Mouse (Mus musculus): ENCODE measurements around the gene Nmrk1. TPM values are rescaled to one million over a fixed set of nuclear protein-coding genes. Genes with fewer than 3 reads are reported as not detected.

Gene Nmrk1
- polyA plus RNA-seq, 1 experiment from 2014 or later: 6.7 TPM

DNA sequence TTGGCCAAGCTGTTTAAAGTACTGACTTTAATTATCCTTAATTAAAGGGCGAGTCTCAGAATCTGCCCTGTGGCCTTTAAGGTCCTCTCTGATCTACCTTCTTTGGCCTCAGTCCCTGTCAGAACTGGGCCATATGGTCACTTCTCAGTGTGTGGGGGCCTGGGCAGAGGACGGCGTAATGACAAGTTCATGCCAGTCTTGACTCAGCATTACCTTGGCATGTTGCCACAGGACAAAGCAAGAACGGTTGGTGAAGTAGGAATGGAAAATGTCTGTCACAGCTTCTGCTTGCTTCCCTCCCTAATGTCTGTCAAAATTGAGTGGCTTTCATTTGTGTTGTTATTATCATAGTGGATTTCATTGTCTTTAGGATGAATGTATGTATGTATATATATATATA, 20.8 kb downstream of the Nmrk1 start:
- Histone ChIP-seq H3K4me2 (ENCODE audit: low read length) (no peak overlapping the region), H3K27me3 (ENCODE audit: control insufficient read depth, insufficient read depth, low read depth, low read length) (no peaks in the 10 kb centered on the region), H3K4me1 (ENCODE audit: control insufficient read depth, insufficient read depth, low read length) (no peaks in the 10 kb centered on the region), H3K36me3 (ENCODE audit: control insufficient read depth, insufficient read depth, low read length) (no peaks in the 10 kb centered on the region), H3K4me3 (ENCODE audit: low read depth, low read length) (no peak overlapping the region), H3K9ac (ENCODE audit: low read depth, low read length) (no peak overlapping the region), H3K27ac (ENCODE audit: low read length) (no peak overlapping the region), H3K9me3 (replicated peaks; ENCODE audit: control insufficient read depth, low read length, poor library complexity, severe bottlenecking) (no peaks in the 10 kb centered on the region)
- WGBS: 80% methylated on average over 4 of the region's 4 CpGs
- ATAC-seq: no peak

DNA sequence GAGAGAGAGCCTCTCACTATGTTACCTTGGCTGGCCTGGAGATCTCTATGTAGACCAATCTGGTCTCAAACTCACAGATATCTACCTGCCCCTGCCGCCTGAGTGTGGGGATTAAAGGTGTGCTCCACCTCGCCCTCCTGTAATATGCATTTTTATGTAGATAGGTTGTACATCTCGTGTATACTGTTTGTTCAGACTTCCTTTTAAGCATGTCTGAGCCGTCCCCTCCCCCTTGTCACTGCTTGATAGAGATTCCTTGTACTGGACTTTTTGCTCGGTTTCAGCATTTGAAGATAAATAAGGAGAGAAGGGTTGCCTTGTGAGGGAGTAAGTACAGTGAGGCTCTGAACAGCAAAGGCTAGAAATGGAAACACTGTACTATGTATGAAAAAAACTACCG, 21.3 kb downstream of the Nmrk1 start:
- H3K9ac ChIP-seq (ENCODE audit: low read depth, low read length): no peak overlapping the region
- H3K27ac ChIP-seq (ENCODE audit: low read length): no peak overlapping the region
- 88% methylated on average over 6 of the region's 6 CpGs for WGBS
- no peak overlapping the region for H3K4me2 ChIP-seq (ENCODE audit: low read length)
- no peak overlapping the region for H3K4me3 ChIP-seq (ENCODE audit: low read depth, low read length)
- H3K9me3 ChIP-seq (replicated peaks; ENCODE audit: control insufficient read depth, low read length, poor library complexity, severe bottlenecking): no peaks in the 10 kb centered on the region
- no peak for ATAC-seq
- no peaks in the 10 kb centered on the region for H3K27me3 ChIP-seq (ENCODE audit: control insufficient read depth, insufficient read depth, low read depth, low read length)
- no peaks in the 10 kb centered on the region for H3K36me3 ChIP-seq (ENCODE audit: control insufficient read depth, insufficient read depth, low read length)
- no peaks in the 10 kb centered on the region for H3K4me1 ChIP-seq (ENCODE audit: control insufficient read depth, insufficient read depth, low read length)

DNA sequence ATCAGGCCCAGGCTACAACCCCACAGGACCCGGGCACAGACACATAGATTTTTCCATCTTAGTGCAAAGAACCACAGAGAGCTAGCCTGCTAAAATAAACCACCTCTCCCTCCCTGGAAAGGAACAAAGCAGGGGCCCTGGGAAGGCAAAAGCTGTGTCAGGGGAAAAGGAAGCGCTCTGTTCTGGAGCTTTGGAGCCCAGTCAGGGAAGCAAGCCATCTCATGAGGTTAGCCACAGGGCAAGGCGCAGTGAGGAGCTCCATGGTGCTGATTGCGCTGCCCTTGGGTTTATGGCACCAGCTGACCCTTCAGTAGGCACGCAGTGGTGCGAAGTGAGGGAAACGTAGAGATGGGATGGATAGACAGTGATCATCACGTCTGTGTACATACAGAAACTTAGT, 22.6 kb downstream of the Nmrk1 start:
- Histone ChIP-seq H3K36me3 (ENCODE audit: control insufficient read depth, insufficient read depth, low read length) (no peaks in the 10 kb centered on the region), H3K27me3 (ENCODE audit: control insufficient read depth, insufficient read depth, low read depth, low read length) (no peaks in the 10 kb centered on the region)

DNA sequence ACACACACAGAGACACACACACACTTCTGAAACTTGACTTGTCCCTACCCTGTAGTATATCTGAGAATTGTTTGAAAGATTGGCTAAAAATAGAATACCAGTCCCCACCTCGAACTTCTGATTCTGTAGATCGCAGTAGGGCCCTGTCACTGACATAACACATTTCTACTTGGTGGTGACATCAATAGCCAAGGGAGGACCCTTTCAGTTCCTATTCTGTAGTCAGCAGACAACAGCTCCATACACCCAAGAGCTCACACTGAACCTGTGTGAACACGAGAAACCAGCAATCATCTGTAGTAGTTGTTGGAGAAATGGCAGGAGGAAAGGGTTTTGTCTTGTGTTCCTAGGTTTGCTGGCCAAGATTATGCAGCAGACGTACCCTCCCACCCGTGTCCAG, 23.2 kb downstream of the Nmrk1 start:
- no peak for ATAC-seq
- Histone ChIP-seq H3K4me1 (ENCODE audit: control insufficient read depth, insufficient read depth, low read length) (no peaks in the 10 kb centered on the region), H3K36me3 (ENCODE audit: control insufficient read depth, insufficient read depth, low read length) (no peaks in the 10 kb centered on the region), H3K27ac (ENCODE audit: low read length) (no peak overlapping the region), H3K9ac (ENCODE audit: low read depth, low read length) (no peak overlapping the region), H3K4me2 (ENCODE audit: low read length) (no peak overlapping the region), H3K4me3 (ENCODE audit: low read depth, low read length) (no peak overlapping the region), H3K9me3 (replicated peaks; ENCODE audit: control insufficient read depth, low read length, poor library complexity, severe bottlenecking) (no peaks in the 10 kb centered on the region), H3K27me3 (ENCODE audit: control insufficient read depth, insufficient read depth, low read depth, low read length) (no peaks in the 10 kb centered on the region)
- 84% methylated on average over 5 of the region's 5 CpGs for WGBS

More for the DNA sequence above, 22.6 kb downstream of the Nmrk1 start:
- 92% methylated on average over 8 of the region's 8 CpGs for WGBS
- Histone ChIP-seq H3K4me1 (ENCODE audit: control insufficient read depth, insufficient read depth, low read length) (no peaks in the 10 kb centered on the region), H3K9ac (ENCODE audit: low read depth, low read length) (no peak overlapping the region), H3K27ac (ENCODE audit: low read length) (no peak overlapping the region), H3K4me3 (ENCODE audit: low read depth, low read length) (no peak overlapping the region), H3K4me2 (ENCODE audit: low read length) (no peak overlapping the region), H3K9me3 (replicated peaks; ENCODE audit: control insufficient read depth, low read length, poor library complexity, severe bottlenecking) (no peaks in the 10 kb centered on the region)
- no peak for ATAC-seq

DNA sequence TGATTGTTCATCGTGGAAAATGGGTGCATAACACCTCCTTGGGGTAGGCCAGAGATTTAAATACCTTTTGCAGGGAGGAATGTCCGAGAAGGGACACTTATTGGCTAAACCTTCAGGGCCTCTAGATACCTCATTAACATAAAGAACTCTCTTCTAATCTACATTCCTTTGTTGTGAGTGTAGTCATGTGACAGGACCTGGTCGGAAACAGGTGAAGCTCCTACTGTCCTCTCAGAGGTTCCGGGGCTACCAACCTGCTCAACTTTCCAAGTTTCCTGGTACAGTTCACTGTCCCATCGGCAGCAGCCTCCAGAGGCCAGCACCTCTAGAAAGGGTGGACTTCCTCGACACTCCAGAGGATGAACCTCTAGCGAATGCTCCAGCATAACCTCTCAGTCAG, 24.2 kb downstream of the Nmrk1 start:
- Histone ChIP-seq H3K4me1 (ENCODE audit: control insufficient read depth, insufficient read depth, low read length) (no peaks in the 10 kb centered on the region), H3K9ac (ENCODE audit: low read depth, low read length) (no peak overlapping the region), H3K36me3 (ENCODE audit: control insufficient read depth, insufficient read depth, low read length) (no peaks in the 10 kb centered on the region), H3K27ac (ENCODE audit: low read length) (no peak overlapping the region), H3K27me3 (ENCODE audit: control insufficient read depth, insufficient read depth, low read depth, low read length) (no peaks in the 10 kb centered on the region), H3K4me3 (ENCODE audit: low read depth, low read length) (no peak overlapping the region), H3K9me3 (replicated peaks; ENCODE audit: control insufficient read depth, low read length, poor library complexity, severe bottlenecking) (no peaks in the 10 kb centered on the region), H3K4me2 (ENCODE audit: low read length) (no peak overlapping the region)
- no peak for ATAC-seq
- 86% methylated on average over 7 of the region's 7 CpGs for WGBS

DNA sequence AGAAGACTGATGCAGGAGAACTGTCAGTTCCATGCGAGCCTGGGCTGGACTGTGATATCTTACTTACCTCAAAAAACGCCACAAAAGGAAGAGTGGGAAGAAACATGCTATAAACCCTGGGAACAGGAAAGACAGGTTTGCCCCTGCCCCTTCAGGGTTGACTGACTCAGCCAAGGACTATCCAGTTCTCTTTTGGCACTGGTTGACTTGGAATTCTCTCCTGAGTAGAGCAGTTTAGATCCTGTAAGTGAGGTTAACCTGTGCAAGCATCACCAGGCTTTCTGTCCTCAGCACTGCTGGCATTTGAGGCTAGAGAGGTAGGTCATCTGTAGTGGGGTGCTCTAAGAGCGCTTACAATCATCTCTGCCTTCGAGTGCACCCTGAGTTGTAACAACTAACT, 26.7 kb downstream of the Nmrk1 start:
- no peaks in the 10 kb centered on the region for H3K9me3 ChIP-seq (replicated peaks; ENCODE audit: control insufficient read depth, low read length, poor library complexity, severe bottlenecking)
- no peak for ATAC-seq
- no peaks in the 10 kb centered on the region for H3K36me3 ChIP-seq (ENCODE audit: control insufficient read depth, insufficient read depth, low read length)
- H3K4me3 ChIP-seq (ENCODE audit: low read depth, low read length): no peak overlapping the region
- H3K27ac ChIP-seq (ENCODE audit: low read length): no peak overlapping the region
- no peaks in the 10 kb centered on the region for H3K27me3 ChIP-seq (ENCODE audit: control insufficient read depth, insufficient read depth, low read depth, low read length)
- H3K4me1 ChIP-seq (ENCODE audit: control insufficient read depth, insufficient read depth, low read length): no peaks in the 10 kb centered on the region
- no peak overlapping the region for H3K9ac ChIP-seq (ENCODE audit: low read depth, low read length)
- no peak overlapping the region for H3K4me2 ChIP-seq (ENCODE audit: low read length)
- 71% methylated on average over 4 of the region's 4 CpGs for WGBS

DNA sequence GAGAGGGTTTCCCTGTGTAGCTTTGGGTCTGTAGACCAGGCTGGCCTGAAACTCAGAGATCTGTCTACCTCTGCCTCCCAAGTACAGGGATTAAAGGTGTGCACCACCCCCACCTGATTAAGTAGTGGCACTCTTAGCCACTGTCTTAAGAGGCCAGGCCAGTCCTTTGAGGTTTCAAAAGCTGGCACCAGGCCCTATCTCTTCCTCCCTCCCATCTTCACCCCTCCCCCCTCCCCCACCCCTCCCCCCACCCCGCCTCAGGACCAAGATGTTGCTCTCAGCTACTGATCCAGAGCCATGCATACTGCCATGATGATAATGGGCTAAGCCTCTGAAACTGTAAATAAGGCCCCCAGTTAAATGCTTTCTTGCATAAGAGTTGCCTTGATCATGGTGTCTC, 27.6 kb downstream of the Nmrk1 start:
- H3K4me3 ChIP-seq (ENCODE audit: low read depth, low read length): no peak overlapping the region
- H3K27ac ChIP-seq (ENCODE audit: low read length): no peak overlapping the region
- H3K9me3 ChIP-seq (replicated peaks; ENCODE audit: control insufficient read depth, low read length, poor library complexity, severe bottlenecking): no peaks in the 10 kb centered on the region
- no peak for ATAC-seq
- no peaks in the 10 kb centered on the region for H3K36me3 ChIP-seq (ENCODE audit: control insufficient read depth, insufficient read depth, low read length)
- H3K4me1 ChIP-seq (ENCODE audit: control insufficient read depth, insufficient read depth, low read length): no peaks in the 10 kb centered on the region
- no peak overlapping the region for H3K9ac ChIP-seq (ENCODE audit: low read depth, low read length)
- H3K4me2 ChIP-seq (ENCODE audit: low read length): no peak overlapping the region
- no peaks in the 10 kb centered on the region for H3K27me3 ChIP-seq (ENCODE audit: control insufficient read depth, insufficient read depth, low read depth, low read length)
- no CpG with 5 or more reads among the region's 1 CpGs for WGBS

DNA sequence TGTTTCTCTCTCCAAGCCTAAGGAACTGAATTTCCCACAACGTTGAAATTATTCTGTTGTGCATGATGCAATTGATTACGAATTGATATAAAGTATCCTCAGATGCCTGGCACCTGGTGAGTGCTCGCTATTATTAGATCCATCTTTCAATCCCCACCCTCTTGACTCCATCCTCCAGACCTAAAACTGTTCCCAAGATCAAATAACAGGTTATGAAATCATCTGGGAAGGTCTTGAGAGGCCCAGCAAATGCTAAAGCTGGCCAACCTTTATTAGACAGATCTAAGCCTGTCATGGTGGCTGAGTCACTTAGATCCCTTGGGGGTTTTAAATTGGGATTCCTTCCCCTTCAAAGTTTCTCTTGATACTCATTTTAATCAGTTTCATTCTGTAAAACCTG, 28.7 kb downstream of the Nmrk1 start:
- Histone ChIP-seq H3K9ac (ENCODE audit: low read depth, low read length) (no peak overlapping the region), H3K36me3 (ENCODE audit: control insufficient read depth, insufficient read depth, low read length) (no peaks in the 10 kb centered on the region)
- 91% methylated on average over 3 of the region's 3 CpGs for WGBS

DNA sequence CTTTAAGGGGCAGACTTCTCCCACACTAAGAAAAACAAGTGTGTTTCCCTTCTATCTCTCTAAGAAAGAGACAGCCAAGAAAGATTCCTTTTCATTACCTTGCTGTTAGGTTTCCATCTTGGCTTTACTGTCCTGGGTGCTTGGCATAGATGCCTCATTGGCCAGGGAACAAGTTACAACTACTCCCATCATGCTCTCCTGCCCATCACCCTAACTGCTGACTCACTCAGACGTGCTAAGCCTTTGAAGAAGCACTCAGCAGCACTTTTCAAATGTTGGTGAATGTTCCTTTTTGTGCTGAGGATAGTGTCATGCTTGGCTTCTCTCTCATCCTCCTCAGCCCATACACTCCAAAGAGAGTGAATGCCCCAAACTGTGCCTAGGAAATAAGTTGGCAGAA, 29.9 kb downstream of the Nmrk1 start:
- H3K4me1 ChIP-seq (ENCODE audit: control insufficient read depth, insufficient read depth, low read length): no peaks in the 10 kb centered on the region
- 52% methylated on average over 1 of the region's 1 CpGs for WGBS
- no peaks in the 10 kb centered on the region for H3K27me3 ChIP-seq (ENCODE audit: control insufficient read depth, insufficient read depth, low read depth, low read length)
- H3K36me3 ChIP-seq (ENCODE audit: control insufficient read depth, insufficient read depth, low read length): no peaks in the 10 kb centered on the region
- H3K27ac ChIP-seq (ENCODE audit: low read length): no peak overlapping the region
- no peak overlapping the region for H3K4me2 ChIP-seq (ENCODE audit: low read length)
- no peak overlapping the region for H3K4me3 ChIP-seq (ENCODE audit: low read depth, low read length)
- H3K9me3 ChIP-seq (replicated peaks; ENCODE audit: control insufficient read depth, low read length, poor library complexity, severe bottlenecking): no peaks in the 10 kb centered on the region
- no peak for ATAC-seq
- H3K9ac ChIP-seq (ENCODE audit: low read depth, low read length): no peak overlapping the region

More for the DNA sequence above, 28.7 kb downstream of the Nmrk1 start:
- ATAC-seq: no peak
- Histone ChIP-seq H3K4me3 (ENCODE audit: low read depth, low read length) (no peak overlapping the region), H3K4me2 (ENCODE audit: low read length) (no peak overlapping the region), H3K27ac (ENCODE audit: low read length) (no peak overlapping the region), H3K9me3 (replicated peaks; ENCODE audit: control insufficient read depth, low read length, poor library complexity, severe bottlenecking) (no peaks in the 10 kb centered on the region), H3K4me1 (ENCODE audit: control insufficient read depth, insufficient read depth, low read length) (no peaks in the 10 kb centered on the region), H3K27me3 (ENCODE audit: control insufficient read depth, insufficient read depth, low read depth, low read length) (no peaks in the 10 kb centered on the region)

DNA sequence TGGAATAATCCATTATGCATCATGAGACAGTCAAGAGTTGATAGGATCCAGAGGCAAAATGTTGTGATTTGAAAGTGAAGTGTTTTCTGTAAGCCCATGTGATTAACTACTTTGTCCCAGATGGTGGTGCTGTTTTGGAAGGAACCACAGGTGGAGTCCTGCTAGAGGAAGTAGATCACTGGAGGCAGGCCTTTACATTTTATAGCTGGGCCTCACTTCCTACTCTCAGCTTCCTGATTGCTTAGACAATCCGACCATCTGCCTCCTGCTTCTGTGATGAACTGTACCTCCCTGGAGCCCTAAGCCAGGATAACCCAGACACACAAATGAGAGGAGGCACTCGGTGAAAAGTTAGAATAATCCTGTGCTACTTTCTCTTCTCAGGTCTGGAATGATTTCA, 32.2 kb downstream of the Nmrk1 start:
- H3K27me3 ChIP-seq (ENCODE audit: control insufficient read depth, insufficient read depth, low read depth, low read length): no peaks in the 10 kb centered on the region
- no peak overlapping the region for H3K4me3 ChIP-seq (ENCODE audit: low read depth, low read length)
- 76% methylated on average over 2 of the region's 2 CpGs for WGBS
- no peaks in the 10 kb centered on the region for H3K9me3 ChIP-seq (replicated peaks; ENCODE audit: control insufficient read depth, low read length, poor library complexity, severe bottlenecking)
- no peaks in the 10 kb centered on the region for H3K36me3 ChIP-seq (ENCODE audit: control insufficient read depth, insufficient read depth, low read length)
- no peak overlapping the region for H3K27ac ChIP-seq (ENCODE audit: low read length)
- no peaks in the 10 kb centered on the region for H3K4me1 ChIP-seq (ENCODE audit: control insufficient read depth, insufficient read depth, low read length)
- H3K9ac ChIP-seq (ENCODE audit: low read depth, low read length): no peak overlapping the region
- no peak overlapping the region for H3K4me2 ChIP-seq (ENCODE audit: low read length)
- no peak for ATAC-seq
